Mouse (Mus musculus) hindbrain, embryonic 12.5 days (tissue): Measurements from ENCODE around the gene Tpi1. TPM values are rescaled to one million over a fixed set of nuclear protein-coding genes. Genes with fewer than 3 reads are reported as not detected.
"Not testable (repeated sequence)": the region's sequence is repeated elsewhere in the genome, so short reads cannot be mapped to it uniquely, and the experiment has no call there.

Experiments used
- ATAC-seq: fragments of 200-750 bp; cut with Nextera tagmentation; 2 replicates; pipeline ENCODE4 v1.8.0; 2017; ENCODE audit warnings: moderate TSS enrichment; ENCODE audit not compliant: low FRiP score
- H3K27ac ChIP-seq: fragments of 300-500 bp; sonication (generic); 2 replicates; pipeline ENCODE4 v1.5.1; 2016; ENCODE audit warnings: mild to moderate bottlenecking
- H3K27me3 ChIP-seq: fragments of 300-500 bp; sonication (generic); 2 replicates; pipeline ENCODE4 v1.6.1; 2016; ENCODE audit warnings: mild to moderate bottlenecking
- H3K36me3 ChIP-seq: fragments of 300-500 bp; sonication (generic); 2 replicates; pipeline ENCODE4 v1.6.1; 2016; ENCODE audit warnings: mild to moderate bottlenecking
- H3K4me1 ChIP-seq: fragments of 300-500 bp; sonication (generic); 2 replicates; pipeline ENCODE4 v1.6.1; 2016
- H3K4me2 ChIP-seq: fragments of 300-500 bp; sonication (generic); replicated peaks from 2 replicates; pipeline ENCODE4 v1.6.1; 2016; ENCODE audit warnings: mild to moderate bottlenecking
- H3K4me3 ChIP-seq: fragments of 300-500 bp; sonication (generic); 2 replicates; pipeline ENCODE4 v1.5.1; 2016; ENCODE audit warnings: mild to moderate bottlenecking
- H3K9ac ChIP-seq: fragments of 300-500 bp; sonication (generic); 2 replicates; pipeline ENCODE4 v1.6.1; 2016; ENCODE audit warnings: mild to moderate bottlenecking, moderate library complexity
- H3K9me3 ChIP-seq: fragments of 300-500 bp; sonication (generic); replicated peaks from 2 replicates; pipeline ENCODE4 v1.6.1; 2016; ENCODE audit warnings: mild to moderate bottlenecking
- WGBS: fragments of 180-500 bp; shearing (Covaris S2); methylation state at CpG from one replicate; pipeline ENCODE4 v1.1.7; 2016; 5-methylcytosine and 5-hydroxymethylcytosine counted together
- polyA plus RNA-seq: library from polyadenylated mRNA; unstranded; fragments of >200 nt; fragmentation: Nextera tagmentation; extraction: Ambion mirVana; gene quantifications from 2 replicates; pipeline ENCODE4 v1.2.1, GENCODE M21; 2016

Tpi1 gene
- polyA plus RNA-seq, 1 experiment from 2014 or later: 483 TPM

DNA sequence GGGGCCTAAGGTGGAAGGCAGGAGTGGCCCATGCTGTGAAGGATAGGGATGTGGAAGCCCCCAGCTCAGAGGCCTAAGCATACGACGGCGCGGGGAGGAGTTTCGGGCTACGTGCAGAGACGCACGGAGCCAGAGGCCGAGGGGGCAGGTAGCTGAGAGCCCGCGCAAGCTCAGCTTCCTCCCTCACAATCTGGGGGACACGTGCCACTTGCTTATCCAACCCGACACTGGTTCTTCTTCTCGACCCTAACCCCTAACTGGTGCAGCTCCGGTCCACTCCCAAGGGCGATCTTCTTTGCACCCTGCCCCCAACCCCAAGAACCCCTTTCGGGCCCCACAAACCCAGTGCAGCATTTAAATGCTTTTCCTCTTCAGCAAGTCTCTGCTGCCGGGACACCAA, 600 bp downstream of the Tpi1 start:
- H3K4me1 ChIP-seq: peaks cover 41% of the 10 kb centered on the region
- under 1% methylated on average over 18 of the region's 18 CpGs for WGBS
- H3K9me3 ChIP-seq: no peaks in the 10 kb centered on the region
- peaks cover 49% of the 10 kb centered on the region for H3K36me3 ChIP-seq
- peak overlapping the region; percentile 69 for H3K4me3 ChIP-seq
- peak overlapping the region; percentile 84 for H3K27ac ChIP-seq
- peak overlapping the region; percentile 89 for H3K4me2 ChIP-seq
- no peaks in the 10 kb centered on the region for H3K27me3 ChIP-seq
- peak; percentile 69 for ATAC-seq
- peak overlapping the region; percentile 79 for H3K9ac ChIP-seq

DNA sequence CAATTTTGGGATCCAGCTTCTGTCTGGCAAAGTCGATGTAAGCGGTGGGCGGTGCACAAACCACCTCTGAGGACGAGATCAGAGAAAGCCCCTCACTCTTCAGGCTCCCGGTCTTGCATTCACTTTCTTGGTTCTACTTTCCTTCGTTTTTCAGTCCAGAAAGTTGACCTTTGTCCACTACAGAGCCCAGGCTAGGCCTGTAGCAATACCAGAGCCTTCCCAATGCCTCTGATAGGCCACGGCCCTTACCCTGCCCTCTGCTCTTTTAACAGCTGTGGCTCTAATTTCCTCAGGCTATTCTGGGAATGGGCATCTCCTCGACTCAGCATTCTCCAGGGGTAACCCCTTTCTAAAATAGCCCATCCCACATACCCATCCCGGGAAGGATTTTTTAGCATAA, 1.2 kb downstream of the Tpi1 start:
- Histone ChIP-seq H3K36me3 (peaks cover 43% of the 10 kb centered on the region), H3K9me3 (no peaks in the 10 kb centered on the region), H3K27ac (peak overlapping the region; percentile 84), H3K4me2 (peak overlapping the region; percentile 89), H3K4me1 (peaks cover 46% of the 10 kb centered on the region), H3K27me3 (no peaks in the 10 kb centered on the region), H3K9ac (peak overlapping the region; percentile 79), H3K4me3 (peak overlapping the region; percentile 69)
- ATAC-seq: no peak
- WGBS: 15% methylated on average over 9 of the region's 9 CpGs

DNA sequence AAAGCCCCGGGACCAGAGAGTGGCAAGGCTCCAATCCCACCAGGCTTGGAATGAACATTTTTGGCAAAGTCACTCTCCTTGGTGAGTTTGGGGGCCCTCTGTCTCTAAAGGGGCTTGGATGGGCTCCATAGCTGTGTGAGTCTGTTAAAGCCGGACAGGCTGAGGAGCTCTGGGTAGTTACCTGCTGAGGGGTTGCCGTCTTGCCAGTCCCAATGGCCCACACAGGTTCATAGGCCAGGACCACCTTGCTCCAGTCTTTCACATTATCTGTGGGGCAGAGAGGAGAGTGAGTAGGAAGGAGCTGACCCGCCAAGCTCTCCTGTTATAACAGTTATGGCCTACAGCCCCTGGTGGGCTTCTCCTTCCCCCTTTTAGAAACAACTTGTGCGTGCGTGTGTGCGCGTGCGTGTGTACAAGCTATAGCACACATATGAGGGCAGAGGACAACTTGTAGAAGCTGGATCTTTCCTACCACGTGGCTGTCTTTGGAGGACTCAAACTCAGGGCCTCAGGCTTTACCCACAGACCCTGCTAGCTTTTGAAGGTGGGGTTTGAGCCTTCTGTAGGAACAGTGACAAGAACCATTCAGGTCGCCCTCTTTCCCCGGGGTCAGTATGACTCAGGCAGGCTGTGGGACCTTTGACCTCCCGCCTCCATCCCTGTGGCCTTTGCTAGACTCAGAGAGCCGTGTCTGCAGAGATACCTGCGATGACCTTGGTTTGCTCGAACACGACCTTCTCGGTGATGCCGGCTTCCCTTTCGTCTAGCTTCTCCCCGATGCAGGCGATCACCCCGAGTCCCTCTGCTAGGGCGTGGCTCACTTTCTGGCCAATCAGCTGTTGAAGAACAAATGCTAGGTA, 2.2 kb downstream of the Tpi1 start:
- peaks cover 46% of the 10 kb centered on the region for H3K4me1 ChIP-seq
- peak overlapping the region; percentile 79; the same call in 1 of the 2 replicates for H3K9ac ChIP-seq
- no peaks in the 10 kb centered on the region for H3K9me3 ChIP-seq
- peaks cover 33% of the 10 kb centered on the region for H3K36me3 ChIP-seq
- H3K4me3 ChIP-seq: peak overlapping the region; percentile 69
- ATAC-seq: no peak
- 86% methylated on average over 24 of the region's 24 CpGs for WGBS
- H3K27ac ChIP-seq: peak overlapping the region; percentile 7; the same call in 1 of the 2 replicates
- no peaks in the 10 kb centered on the region for H3K27me3 ChIP-seq
- H3K4me2 ChIP-seq: peak overlapping the region; percentile 89

DNA sequence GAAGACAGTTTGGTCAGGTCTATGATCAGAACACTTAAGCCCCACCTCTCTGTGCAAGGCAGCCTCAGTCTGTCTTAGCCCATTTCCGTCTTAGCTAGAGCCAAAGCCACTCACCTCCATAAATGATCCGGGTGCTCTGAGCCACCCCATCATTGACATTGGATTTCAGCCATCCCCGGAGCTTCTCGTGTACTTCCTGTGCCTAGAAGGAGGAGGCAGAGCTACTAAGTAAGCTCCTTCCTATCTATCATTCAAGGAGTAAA, 2.8 kb downstream of the Tpi1 start:
- H3K27ac ChIP-seq: no peak overlapping the region
- no peak overlapping the region for H3K4me2 ChIP-seq
- no peak overlapping the region for H3K4me3 ChIP-seq
- peaks cover 48% of the 10 kb centered on the region for H3K4me1 ChIP-seq
- H3K36me3 ChIP-seq: peaks cover 28% of the 10 kb centered on the region
- WGBS: 81% methylated on average over 4 of the region's 4 CpGs
- H3K27me3 ChIP-seq: no peaks in the 10 kb centered on the region
- no peak overlapping the region for H3K9ac ChIP-seq
- H3K9me3 ChIP-seq: no peaks in the 10 kb centered on the region
- no peak for ATAC-seq

DNA sequence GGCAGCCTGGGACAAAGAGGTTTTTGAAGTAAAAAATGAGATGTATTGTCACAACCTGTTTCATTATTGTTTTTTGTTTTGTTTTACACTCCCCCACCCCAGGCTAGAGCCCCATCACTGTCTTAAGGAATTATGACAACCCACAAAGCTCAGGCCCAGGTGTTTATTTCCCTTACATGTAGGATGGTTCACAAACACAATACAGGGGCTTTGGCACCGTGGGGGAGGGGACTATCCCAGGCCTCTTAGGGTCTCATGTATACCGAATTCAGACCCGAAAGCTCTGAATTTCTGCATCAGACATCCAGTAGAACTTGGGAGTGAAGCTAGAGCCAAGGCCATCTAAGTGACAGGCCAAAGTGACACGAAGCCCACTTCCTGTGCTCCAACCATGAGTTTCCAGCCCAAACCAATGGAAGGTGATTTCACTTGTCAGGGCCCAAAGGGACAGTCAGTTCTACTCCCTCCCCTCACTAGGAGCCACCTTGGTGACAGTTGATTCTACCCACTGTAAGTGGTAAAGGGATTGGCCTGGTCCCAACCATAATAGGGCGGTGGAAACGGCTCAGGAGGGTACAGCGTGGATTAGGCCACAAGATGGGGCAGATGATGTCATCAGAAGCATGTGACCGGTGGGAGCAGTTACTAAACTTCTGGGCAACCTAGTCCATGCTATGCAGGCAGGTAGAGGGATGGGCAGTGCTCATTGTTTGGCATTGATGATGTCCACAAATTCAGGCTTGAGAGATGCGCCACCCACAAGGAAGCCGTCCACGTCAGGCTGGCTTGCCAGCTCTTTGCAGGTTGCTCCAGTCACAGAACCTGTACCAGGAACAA, 3.3 kb downstream of the Tpi1 start:
- not testable (repeated sequence) for H3K9me3 ChIP-seq, H3K4me3 ChIP-seq, H3K27me3 ChIP-seq, H3K27ac ChIP-seq, H3K4me2 ChIP-seq, ATAC-seq, H3K9ac ChIP-seq
- 89% methylated on average over 11 of the region's 11 CpGs for WGBS
- Histone ChIP-seq H3K36me3 (peaks cover 22% of the 10 kb centered on the region), H3K4me1 (peaks cover 52% of the 10 kb centered on the region)

DNA sequence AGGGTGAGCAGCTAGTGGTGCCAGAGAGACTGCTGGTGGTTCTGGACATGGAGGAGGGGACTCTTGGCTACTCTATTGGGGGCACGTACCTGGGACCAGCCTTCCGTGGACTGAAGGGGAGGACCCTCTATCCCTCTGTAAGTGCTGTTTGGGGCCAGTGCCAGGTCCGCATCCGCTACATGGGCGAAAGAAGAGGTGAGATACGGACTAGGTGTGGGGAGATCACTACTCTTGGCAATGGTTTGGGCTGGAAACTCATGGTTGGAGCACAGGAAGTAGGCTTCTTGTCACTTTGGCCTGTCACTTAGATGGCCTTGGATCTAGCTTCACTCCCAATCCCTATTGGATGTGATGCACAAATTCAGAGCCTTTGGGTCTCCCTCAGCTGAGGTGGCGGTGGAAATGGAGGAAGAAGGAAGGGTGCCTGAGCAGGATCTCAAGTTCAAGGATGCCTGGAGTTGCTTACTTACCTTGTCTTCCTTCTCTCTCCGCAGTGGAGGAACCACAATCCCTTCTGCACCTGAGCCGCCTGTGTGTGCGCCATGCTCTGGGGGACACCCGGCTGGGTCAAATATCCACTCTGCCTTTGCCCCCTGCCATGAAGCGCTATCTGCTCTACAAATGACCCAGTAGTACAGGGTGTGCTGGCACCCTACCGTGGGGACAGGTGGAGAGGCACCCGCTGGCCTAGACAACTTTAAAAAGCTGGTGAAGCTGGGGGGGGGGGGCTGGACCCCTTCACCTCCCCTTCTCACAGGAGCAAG, 4.1 kb downstream of the Tpi1 start:
- peak overlapping the region; percentile 87 for H3K27ac ChIP-seq
- peaks cover 57% of the 10 kb centered on the region for H3K4me1 ChIP-seq
- peak overlapping the region; percentile 89 for H3K4me2 ChIP-seq
- peak overlapping the region; percentile 63 for H3K9ac ChIP-seq
- peaks cover 15% of the 10 kb centered on the region for H3K36me3 ChIP-seq
- peak overlapping the region; percentile 54 for H3K4me3 ChIP-seq
- H3K27me3 ChIP-seq: no peaks in the 10 kb centered on the region
- 41% methylated on average over 14 of the region's 14 CpGs for WGBS
- no peaks in the 10 kb centered on the region for H3K9me3 ChIP-seq
- peak; percentile 2; the same call in 1 of the 2 replicates for ATAC-seq

DNA sequence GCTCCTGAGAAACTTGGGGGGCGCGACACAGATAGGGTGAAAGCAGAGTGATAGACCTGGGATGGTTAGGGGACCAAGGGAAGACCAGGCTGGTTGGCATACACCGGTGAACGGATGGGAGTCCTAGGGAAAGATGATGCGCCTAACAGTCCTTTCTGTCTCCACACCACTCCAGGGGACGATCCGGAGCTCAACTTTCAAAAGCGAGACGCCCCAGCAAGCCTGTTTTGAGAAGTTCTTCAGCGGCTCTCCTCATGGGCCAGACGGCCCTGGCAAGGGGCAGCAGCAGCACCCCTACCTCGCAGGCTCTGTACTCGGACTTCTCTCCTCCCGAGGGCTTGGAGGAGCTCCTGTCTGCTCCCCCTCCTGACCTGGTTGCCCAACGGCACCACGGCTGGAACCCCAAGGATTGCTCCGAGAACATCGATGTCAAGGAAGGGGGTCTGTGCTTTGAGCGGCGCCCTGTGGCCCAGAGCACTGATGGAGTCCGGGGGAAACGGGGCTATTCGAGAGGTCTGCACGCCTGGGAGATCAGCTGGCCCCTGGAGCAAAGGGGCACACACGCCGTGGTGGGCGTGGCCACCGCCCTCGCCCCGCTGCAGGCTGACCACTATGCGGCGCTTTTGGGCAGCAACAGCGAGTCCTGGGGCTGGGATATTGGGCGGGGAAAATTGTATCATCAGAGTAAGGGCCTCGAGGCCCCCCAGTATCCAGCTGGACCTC, 4.9 kb downstream of the Tpi1 start:
- Histone ChIP-seq H3K4me2 (peak overlapping the region; percentile 89), H3K4me3 (peak overlapping the region; percentile 54), H3K36me3 (peaks cover 14% of the 10 kb centered on the region), H3K9ac (peak overlapping the region; percentile 63), H3K9me3 (no peaks in the 10 kb centered on the region), H3K27ac (peak overlapping the region; percentile 87), H3K27me3 (no peaks in the 10 kb centered on the region), H3K4me1 (peaks cover 49% of the 10 kb centered on the region)
- WGBS: under 1% methylated on average over 35 of the region's 35 CpGs
- peak; percentile 18 for ATAC-seq

DNA sequence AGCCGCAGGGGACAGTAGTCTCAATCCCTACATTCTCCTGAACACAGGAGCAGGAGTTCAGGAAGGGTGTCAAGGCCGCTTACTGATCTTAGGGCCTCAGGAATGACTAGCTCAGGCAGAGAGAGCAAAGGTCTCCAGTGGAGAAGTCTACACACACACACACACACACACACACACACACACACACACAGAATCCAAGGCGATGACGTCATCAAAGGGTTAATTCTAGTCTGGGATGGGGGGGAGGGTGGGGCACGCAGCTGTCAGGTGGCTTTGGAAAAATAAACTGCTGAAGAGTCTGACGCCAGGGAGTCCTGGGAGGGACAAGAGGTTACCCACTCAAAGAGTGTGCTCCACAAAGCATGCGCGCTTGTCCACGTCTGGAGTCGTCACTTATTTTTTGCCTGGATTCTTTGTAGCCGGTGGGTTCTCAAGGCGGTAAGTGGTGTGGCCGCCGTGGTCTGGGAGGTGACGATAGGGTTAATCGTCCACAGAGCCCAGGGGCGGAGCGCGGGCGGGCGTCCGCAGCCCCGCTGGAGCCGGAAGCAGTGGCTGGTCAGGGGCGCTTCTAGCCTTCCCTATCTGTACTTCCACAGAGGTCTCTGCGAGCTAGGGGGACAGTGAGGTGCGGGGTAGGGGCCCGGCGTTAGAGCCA, 5.6 kb downstream of the Tpi1 start, which contains the start of gene Spsb2:
Gene Spsb2 (plus strand): TSS at position 304 of the 655 bp plus-strand sequence.
- peaks cover 48% of the 10 kb centered on the region for H3K4me1 ChIP-seq
- H3K4me2 ChIP-seq: peak within 1 kb of the TSS; percentile 89
- peaks cover 14% of the 10 kb centered on the region for H3K36me3 ChIP-seq
- peak within 1 kb of the TSS; percentile 87 for H3K27ac ChIP-seq
- peak within 1 kb of the TSS; percentile 54 for H3K4me3 ChIP-seq
- H3K27me3 ChIP-seq: no peaks in the 10 kb centered on the region
- peak within 1 kb of the TSS; percentile 63 for H3K9ac ChIP-seq
- WGBS: 4% methylated on average over 29 of the region's 29 CpGs
- peak; percentile 29 for ATAC-seq
- H3K9me3 ChIP-seq: no peaks in the 10 kb centered on the region

DNA sequence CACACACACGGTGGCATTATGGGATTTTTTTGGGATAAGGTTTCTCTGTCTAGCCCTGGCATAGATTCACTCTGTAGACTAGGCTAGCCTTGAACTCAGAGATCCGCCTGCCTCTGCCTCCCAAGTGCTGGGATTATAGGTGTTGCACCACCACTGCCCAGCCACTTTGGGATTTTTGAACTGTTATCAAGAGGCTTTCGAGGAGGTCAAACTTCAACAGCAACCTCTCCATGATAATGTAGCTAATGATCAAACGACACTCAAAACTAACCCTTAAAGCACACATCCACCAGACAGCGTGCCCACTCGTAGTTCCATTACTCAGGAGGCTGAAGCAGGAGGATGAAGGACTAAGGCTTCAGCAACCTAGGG, 6.1 kb downstream of the Tpi1 start:
- Histone ChIP-seq H3K27ac (peak overlapping the region; percentile 87; the same call in 1 of the 2 replicates), H3K4me2 (peak overlapping the region; percentile 89), H3K27me3 (no peaks in the 10 kb centered on the region), H3K9ac (peak overlapping the region; percentile 63; the same call in 1 of the 2 replicates), H3K36me3 (peaks cover 14% of the 10 kb centered on the region), H3K4me1 (peaks cover 46% of the 10 kb centered on the region), H3K9me3 (no peaks in the 10 kb centered on the region), H3K4me3 (peak overlapping the region; percentile 54)
- 90% methylated on average over 6 of the region's 6 CpGs for WGBS
- ATAC-seq: no peak

DNA sequence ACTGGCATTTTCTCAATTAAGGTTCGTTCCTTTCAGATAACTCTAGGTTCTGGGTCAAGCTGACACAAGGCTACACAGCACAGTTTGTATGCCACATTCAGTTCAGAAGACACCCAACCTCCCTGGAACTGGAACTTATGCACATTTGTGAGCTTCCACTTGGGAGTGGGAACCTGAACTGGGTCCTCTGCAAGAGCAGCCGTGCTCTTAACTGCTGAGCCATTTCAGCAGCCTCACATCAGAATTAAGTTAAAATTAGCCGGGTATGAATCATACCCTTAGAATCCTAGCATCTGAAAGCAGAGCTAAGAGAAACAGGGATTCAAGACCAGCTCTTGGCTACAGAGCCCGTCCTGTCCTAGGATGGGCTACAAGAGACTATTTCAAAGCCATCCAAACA, 6.7 kb downstream of the Tpi1 start:
- Histone ChIP-seq H3K4me3 (no peak overlapping the region), H3K4me1 (peaks cover 40% of the 10 kb centered on the region), H3K9me3 (no peaks in the 10 kb centered on the region), H3K9ac (no peak overlapping the region), H3K36me3 (peaks cover 14% of the 10 kb centered on the region), H3K27me3 (no peaks in the 10 kb centered on the region), H3K4me2 (no peak overlapping the region), H3K27ac (no peak overlapping the region)
- no peak for ATAC-seq
- 94% methylated on average over 4 of the region's 4 CpGs for WGBS
